Mouse (Mus musculus) hindbrain, postnatal 0 days (tissue): ENCODE data around the gene Enpep. TPM values are rescaled to one million over a fixed set of nuclear protein-coding genes. Genes with fewer than 3 reads are reported as not detected.

Source experiments
- ATAC-seq: fragments of 200-750 bp; cut with Nextera tagmentation; 2 replicates; pipeline ENCODE4 v1.8.0; 2017; ENCODE audit warnings: mild to moderate bottlenecking, moderate TSS enrichment, moderate library complexity
- DNase-seq: peaks from one replicate; pipeline ENCODE4 v3.0.0-alpha.2; 2015; ENCODE audit warnings: low spot score
- H3K27ac ChIP-seq: fragments of 300-500 bp; sonication (generic); 2 replicates; pipeline ENCODE4 v1.5.1; 2014; ENCODE audit warnings: mild to moderate bottlenecking
- H3K27me3 ChIP-seq: fragments of 300-500 bp; sonication (generic); 2 replicates; pipeline ENCODE4 v1.6.1; 2014; ENCODE audit warnings: low read length, mixed read lengths; ENCODE audit not compliant: insufficient read depth
- H3K36me3 ChIP-seq: fragments of 300-500 bp; sonication (generic); 2 replicates; pipeline ENCODE4 v1.6.1; 2014; ENCODE audit warnings: low read length, mixed read lengths; ENCODE audit not compliant: insufficient read depth
- H3K4me1 ChIP-seq: fragments of 300-500 bp; sonication (generic); 2 replicates; pipeline ENCODE4 v1.6.1; 2014; ENCODE audit warnings: antibody characterized with exemption, low read length, mixed read lengths; ENCODE audit not compliant: insufficient read depth
- H3K4me2 ChIP-seq: fragments of 300-500 bp; sonication (generic); 2 replicates; pipeline ENCODE4 v1.6.1; 2014; ENCODE audit warnings: low read depth, mild to moderate bottlenecking, low read length, moderate library complexity, mixed read lengths
- H3K4me3 ChIP-seq: fragments of 300-500 bp; sonication (generic); 2 replicates; pipeline ENCODE4 v1.5.1; 2014; ENCODE audit warnings: low read length
- H3K9ac ChIP-seq: fragments of 300-500 bp; sonication (generic); replicated peaks from 2 replicates; pipeline ENCODE4 v1.6.1; 2014; ENCODE audit warnings: mild to moderate bottlenecking, low read length, moderate library complexity, mixed read lengths
- H3K9me3 ChIP-seq: fragments of 300-500 bp; sonication (generic); 2 replicates; pipeline ENCODE4 v1.6.1; 2016; ENCODE audit warnings: low read length, mixed read lengths
- CTCF ChIP-seq: IDR thresholded peaks from 2 replicates; pipeline ENCODE4 v1.5.1; 2016; ENCODE audit warnings: antibody characterized with exemption, control low read depth, low read depth
- WGBS: fragments of 180-500 bp; shearing (Covaris S2); extraction: QIAGEN DNeasy Blood & Tissue Kit; methylation state at CpG from one replicate; pipeline ENCODE4 v1.1.7; 2014; 5-methylcytosine and 5-hydroxymethylcytosine counted together
- polyA plus RNA-seq: library from polyadenylated mRNA; unstranded; fragments of >200 nt; fragmentation: Nextera tagmentation; extraction: Ambion mirVana; gene quantifications from 2 replicates; pipeline ENCODE4 v1.2.1, GENCODE M21; 2015
- total RNA-seq: library from RNA; depleted of rRNA; stranded (reverse); fragments of >200 nt; gene quantifications from 2 replicates; pipeline ENCODE4 v1.2.3, GENCODE M21; 2014; rRNA removed

The Enpep gene
- total and polyA plus RNA-seq, 2 experiments from 2014 or later = 1.5 to 2.5 TPM

- H3K27me3 ChIP-seq = peaks cover 80% of the 10 kb centered on the region
- no peaks in the 10 kb centered on the region for H3K36me3 ChIP-seq
- no peaks in the 10 kb centered on the region for H3K4me1 ChIP-seq
- 3% methylated on average over 25 of the region's 27 CpGs for WGBS
- DNase-seq (no peak), ATAC-seq (no peak)
- no peak overlapping the region for H3K9ac ChIP-seq
- H3K4me2 ChIP-seq = no peak overlapping the region
- H3K9me3 ChIP-seq = no peaks in the 10 kb centered on the region
- no peak overlapping the region for H3K4me3 ChIP-seq
- TF ChIP-seq CTCF = no peak
- no peak overlapping the region for H3K27ac ChIP-seq
Measured at GRCm38 (mm10) chr3:129221380-129222260, 110.9 kb downstream of the Enpep start.

DNA sequence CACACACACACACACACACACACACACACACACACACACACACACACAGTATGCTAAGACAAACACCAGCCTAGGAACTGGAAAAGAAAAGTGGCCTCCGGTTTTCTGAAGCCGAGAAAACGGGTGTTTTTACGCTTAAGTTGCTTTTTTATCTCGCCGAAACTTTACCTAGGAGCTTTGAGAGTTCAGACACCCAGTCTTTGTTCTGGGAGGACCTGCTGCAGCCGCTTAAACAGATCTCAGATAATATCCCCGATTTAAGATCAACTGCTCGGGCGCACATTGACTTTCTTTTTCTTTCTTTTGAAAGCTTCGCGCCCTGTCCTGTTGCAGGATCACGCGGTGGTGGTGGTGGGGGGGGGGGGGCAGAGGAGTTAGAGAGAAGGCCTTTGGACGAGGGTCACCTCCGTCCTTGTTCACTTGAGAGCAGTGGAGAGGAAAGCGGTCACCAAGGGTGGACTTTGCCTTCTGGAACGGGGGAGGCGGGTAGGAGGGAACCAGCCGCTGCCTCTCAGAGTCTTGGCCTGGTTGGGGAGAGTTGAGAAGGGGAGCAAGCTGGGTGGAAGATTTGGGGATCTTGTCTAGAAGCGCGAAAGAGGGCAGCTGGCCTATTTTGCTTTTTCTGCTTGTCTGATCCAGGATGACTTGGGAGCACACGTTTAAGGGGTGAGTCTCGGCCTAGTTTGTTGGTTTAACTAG lies 111.7 kb downstream of the Enpep start:
- 2% methylated on average over 24 of the region's 24 CpGs for WGBS
- no peak for TF ChIP-seq CTCF
- DNase-seq (no peak), ATAC-seq (no peak)
- Histone ChIP-seq H3K4me1 (no peaks in the 10 kb centered on the region), H3K4me2 (no peak overlapping the region), H3K4me3 (no peak overlapping the region), H3K9ac (no peak overlapping the region), H3K9me3 (no peaks in the 10 kb centered on the region), H3K36me3 (no peaks in the 10 kb centered on the region), H3K27me3 (peaks cover 72% of the 10 kb centered on the region), H3K27ac (no peak overlapping the region)

GRCm38 (mm10) chr3:129220086-129220670 lies 112.3 kb downstream of the Enpep start:
- no peak for DNase-seq
- ATAC-seq = no peak
- Histone ChIP-seq H3K9me3 (no peaks in the 10 kb centered on the region), H3K4me3 (no peak overlapping the region), H3K4me2 (no peak overlapping the region), H3K36me3 (no peaks in the 10 kb centered on the region), H3K27me3 (peaks cover 67% of the 10 kb centered on the region), H3K27ac (no peak overlapping the region), H3K9ac (no peak overlapping the region), H3K4me1 (no peaks in the 10 kb centered on the region)
- TF ChIP-seq CTCF = no peak
- WGBS = 2% methylated on average over 7 of the region's 7 CpGs

Other genes starting within 250 kb of the Enpep start
- gene Pitx2, start 132.8 kb downstream of the Enpep start, total RNA-seq = 0.61 and 2.4 TPM in 2 replicates
- gene Pitx2, start 132.8 kb downstream of the Enpep start, polyA plus RNA-seq = 1.0 TPM in 2 replicates
- gene Elovl6, start 199.6 kb upstream of the Enpep start, total RNA-seq = 49.3 and 56.1 TPM in 2 replicates
- 38.0 and 40.8 TPM in 2 replicates for gene Elovl6, start 199.6 kb upstream of the Enpep start, polyA plus RNA-seq